Mouse (Mus musculus): ENCODE results near the gene Dda1. TPM values are rescaled to one million over a fixed set of nuclear protein-coding genes. Genes with fewer than 3 reads are reported as not detected.

Gene Dda1
- polyA plus RNA-seq, 1 experiment, result 206 TPM

DNA sequence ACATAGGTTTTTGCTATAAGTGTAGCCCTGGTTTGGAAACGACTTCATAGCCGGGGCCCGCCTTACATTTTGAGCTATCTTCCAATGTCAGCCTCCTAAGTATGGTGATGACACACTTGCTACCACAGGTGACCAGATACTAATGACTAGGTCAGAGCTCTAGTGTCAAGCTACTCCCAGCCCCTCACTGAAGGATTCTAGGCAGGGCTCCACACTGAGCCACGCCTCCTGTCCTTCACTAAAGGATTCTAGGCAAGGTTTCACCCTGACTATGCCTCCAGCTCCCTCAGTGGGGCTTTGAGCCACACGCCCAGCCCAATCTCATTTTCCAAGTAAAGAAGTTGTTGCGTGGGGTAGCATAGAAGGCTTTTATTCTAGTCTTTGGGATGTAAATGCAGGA lies 8.3 kb upstream of the Dda1 start:
- no peak for TF ChIP-seq POLR2A (IDR thresholded peaks at IDR 0.05; ENCODE audit: borderline replicate concordance, extremely low read depth, insufficient read depth, insufficient read length, poor library complexity, severe bottlenecking)
- no peak for TF ChIP-seq CTCF (IDR thresholded peaks at IDR 0.05; ENCODE audit: borderline replicate concordance, extremely low read depth, insufficient read depth, insufficient read length)
- DNase-seq (ENCODE audit: low read depth), result no peak

DNA sequence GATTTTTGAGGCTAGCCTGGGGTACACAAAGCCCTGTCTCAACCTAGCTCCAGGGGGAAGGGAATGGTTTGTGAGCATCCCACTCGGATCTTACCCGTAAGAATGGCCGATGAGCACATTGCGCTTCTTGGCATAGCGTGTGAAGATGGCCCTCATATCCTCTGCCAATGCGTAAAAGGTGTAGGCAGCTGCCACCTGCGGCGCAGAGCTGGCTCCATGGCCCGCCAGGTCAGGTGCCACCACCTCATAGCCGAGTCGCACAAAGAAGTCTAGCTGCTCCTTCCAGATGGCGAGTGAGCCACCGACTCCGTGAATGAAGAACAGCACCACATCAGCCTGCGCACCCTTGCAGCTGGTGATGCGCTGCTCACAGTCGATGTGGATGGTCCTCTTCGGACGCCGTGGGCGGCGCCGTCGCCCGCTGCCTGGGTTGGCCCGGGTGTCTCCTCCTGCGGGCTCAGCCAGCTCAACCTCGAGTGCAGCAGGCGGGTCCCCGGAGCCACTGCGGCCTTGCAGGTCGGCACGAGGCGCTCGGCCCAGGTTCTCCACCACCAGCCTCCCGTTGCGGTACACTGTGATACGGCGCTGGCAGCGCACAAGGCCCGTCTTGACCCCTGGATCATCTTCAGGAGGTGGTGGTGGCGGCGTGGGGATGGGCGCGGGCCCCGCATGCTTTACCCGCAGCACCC lies 7.7 kb upstream of the Dda1 start:
- DNase-seq (ENCODE audit: low read depth), result no peak
- no peak for TF ChIP-seq CTCF (IDR thresholded peaks at IDR 0.05; ENCODE audit: borderline replicate concordance, extremely low read depth, insufficient read depth, insufficient read length)
- TF ChIP-seq POLR2A (IDR thresholded peaks at IDR 0.05; ENCODE audit: borderline replicate concordance, extremely low read depth, insufficient read depth, insufficient read length, poor library complexity, severe bottlenecking), result no peak

- TF ChIP-seq CTCF (IDR thresholded peaks at IDR 0.05; ENCODE audit: borderline replicate concordance, extremely low read depth, insufficient read depth, insufficient read length) (no peak), POLR2A (IDR thresholded peaks at IDR 0.05; ENCODE audit: borderline replicate concordance, extremely low read depth, insufficient read depth, insufficient read length, poor library complexity, severe bottlenecking) (no peak)
These were observed 6.8 kb upstream of the Dda1 start for GRCm38 (mm10) chr8:71462191-71462590.

GRCm38 (mm10) chr8:71462786-71463185 lies 6.2 kb upstream of the Dda1 start:
- DNase-seq (ENCODE audit: low read depth), result peak; percentile 57
- TF ChIP-seq CTCF (IDR thresholded peaks at IDR 0.05; ENCODE audit: borderline replicate concordance, extremely low read depth, insufficient read depth, insufficient read length) (no peak), POLR2A (IDR thresholded peaks at IDR 0.05; ENCODE audit: borderline replicate concordance, extremely low read depth, insufficient read depth, insufficient read length, poor library complexity, severe bottlenecking) (no peak)

More at GRCm38 (mm10) chr8:71462191-71462590, 6.8 kb upstream of the Dda1 start:
- no peak for DNase-seq (ENCODE audit: low read depth)

DNA sequence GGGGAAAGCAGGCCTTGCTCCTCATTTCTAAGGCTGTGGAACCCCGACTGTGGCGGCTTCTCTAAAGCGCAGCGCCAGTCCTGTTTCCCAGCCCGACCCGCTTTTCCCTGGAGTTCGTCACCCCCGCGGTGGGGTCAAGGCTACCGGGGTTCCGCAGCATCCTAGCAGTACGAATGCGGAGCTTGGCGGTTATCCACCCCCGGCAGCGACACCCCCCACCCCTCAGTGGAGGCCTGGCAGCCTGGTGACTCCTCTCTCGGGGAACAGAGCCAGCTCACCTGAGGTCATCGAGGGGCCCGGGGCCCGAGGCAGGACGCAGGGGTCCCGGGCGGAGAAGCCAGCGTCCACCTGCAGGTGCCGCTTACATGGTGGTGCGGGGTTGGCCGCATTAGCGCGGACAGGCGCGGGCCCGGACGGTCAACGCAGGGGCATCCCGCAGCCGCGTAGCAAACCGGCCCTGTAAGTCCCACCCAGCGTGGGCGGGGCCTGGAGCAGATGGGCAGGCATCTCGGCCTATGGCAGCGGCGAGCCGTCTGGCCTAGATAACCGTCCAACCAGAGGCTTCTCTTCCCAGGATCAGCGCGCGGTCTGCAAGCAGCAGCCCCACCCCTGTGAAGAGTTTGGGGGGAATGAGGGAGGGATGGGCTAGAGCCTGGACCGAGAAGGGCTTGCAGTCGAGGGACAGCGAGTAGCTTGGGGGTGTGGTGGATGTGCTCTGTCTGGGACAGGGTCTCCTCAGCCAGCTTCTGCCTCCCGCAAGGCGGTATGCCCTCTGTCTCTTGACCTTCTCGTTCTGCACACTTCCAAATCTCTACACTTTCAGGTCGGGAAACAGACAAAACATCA lies 5.6 kb upstream of the Dda1 start, which contains the start of gene Abhd8:
Gene Abhd8 (minus strand): TSS at position 468 of the 846 bp plus-strand sequence.
- peak; percentile 67; the same call in 1 of the 2 replicates for TF ChIP-seq POLR2A (IDR thresholded peaks at IDR 0.05; ENCODE audit: borderline replicate concordance, extremely low read depth, insufficient read depth, insufficient read length, poor library complexity, severe bottlenecking)
- no peak for TF ChIP-seq CTCF (IDR thresholded peaks at IDR 0.05; ENCODE audit: borderline replicate concordance, extremely low read depth, insufficient read depth, insufficient read length)
- peak; percentile 99 for DNase-seq (ENCODE audit: low read depth)

DNA sequence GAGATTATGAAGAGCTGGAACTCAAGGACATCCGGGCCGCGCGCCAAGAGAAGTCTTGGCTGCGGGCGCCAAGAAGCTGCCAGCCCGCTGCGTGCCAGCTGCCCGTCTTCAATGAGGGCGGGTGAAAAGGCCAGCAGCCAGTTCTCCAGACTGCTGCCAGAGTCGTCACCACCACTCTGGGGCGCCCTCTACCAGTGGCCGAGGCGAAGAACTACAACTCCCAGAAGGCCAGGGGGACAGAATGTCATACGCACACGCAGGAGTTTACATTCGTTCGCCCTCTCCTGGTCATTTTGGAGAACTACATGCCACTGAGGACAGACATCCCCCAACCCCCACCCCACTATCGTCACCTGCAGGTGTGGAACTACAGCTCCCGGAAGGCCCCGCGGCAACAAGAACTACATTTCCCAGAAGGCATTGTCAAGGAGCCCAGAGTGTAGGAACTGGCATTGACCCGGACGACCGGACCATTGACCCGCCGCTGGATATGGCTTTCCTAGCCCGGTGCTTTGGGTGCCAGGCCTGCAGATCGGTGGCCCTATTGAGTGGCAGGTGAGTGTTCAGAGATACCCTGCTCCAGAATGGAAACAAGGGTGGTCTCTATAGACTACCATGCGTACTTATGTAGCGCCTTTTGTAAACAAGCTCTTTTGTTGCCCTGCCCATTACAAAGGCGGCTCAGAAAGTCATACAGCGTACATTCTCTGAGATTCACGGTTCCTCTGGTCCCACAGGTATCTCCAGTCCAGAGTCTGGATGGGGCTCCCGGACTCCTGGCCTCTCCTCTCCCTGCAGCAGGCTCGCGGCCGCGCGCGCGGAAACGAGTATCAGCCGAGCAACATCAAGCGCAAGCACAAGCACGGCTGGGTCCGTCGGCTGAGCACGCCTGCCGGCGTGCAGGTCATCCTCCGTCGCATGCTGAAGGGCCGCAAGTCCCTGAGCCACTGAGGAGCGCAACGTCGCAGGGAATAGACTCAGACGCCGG lies 4.2 kb upstream of the Dda1 start, which contains the start of gene Mrpl34:
Gene Mrpl34 (plus strand): TSS at position 447 of the 988 bp plus-strand sequence.
- peak; percentile 100 for DNase-seq (ENCODE audit: low read depth)
- TF ChIP-seq POLR2A (IDR thresholded peaks at IDR 0.05; ENCODE audit: borderline replicate concordance, extremely low read depth, insufficient read depth, insufficient read length, poor library complexity, severe bottlenecking), result peak; percentile 24; the same call in 1 of the 2 replicates
- TF ChIP-seq CTCF (IDR thresholded peaks at IDR 0.05; ENCODE audit: borderline replicate concordance, extremely low read depth, insufficient read depth, insufficient read length), result peak; percentile 90

DNA sequence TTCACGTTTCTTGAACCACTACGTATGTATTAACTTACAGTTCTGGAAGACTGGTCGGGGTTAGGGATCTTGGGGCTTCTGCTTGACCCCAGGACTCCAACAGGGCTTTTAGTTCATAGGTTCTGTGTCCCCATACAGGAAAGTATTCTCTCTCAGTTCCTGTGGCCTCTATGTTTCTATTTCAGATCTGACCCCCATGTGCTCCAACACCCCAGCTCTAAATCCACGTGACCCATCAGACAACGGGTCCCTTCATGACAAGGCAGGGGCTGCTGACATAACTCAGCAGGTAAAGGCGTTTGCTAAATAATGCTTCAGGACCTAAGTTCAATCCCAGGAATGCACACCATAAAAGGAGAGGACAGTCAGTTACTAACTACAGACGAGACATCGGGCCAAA lies 3.3 kb upstream of the Dda1 start:
- DNase-seq (ENCODE audit: low read depth), result no peak
- TF ChIP-seq CTCF (IDR thresholded peaks at IDR 0.05; ENCODE audit: borderline replicate concordance, extremely low read depth, insufficient read depth, insufficient read length), result no peak
- no peak for TF ChIP-seq POLR2A (IDR thresholded peaks at IDR 0.05; ENCODE audit: borderline replicate concordance, extremely low read depth, insufficient read depth, insufficient read length, poor library complexity, severe bottlenecking)

DNA sequence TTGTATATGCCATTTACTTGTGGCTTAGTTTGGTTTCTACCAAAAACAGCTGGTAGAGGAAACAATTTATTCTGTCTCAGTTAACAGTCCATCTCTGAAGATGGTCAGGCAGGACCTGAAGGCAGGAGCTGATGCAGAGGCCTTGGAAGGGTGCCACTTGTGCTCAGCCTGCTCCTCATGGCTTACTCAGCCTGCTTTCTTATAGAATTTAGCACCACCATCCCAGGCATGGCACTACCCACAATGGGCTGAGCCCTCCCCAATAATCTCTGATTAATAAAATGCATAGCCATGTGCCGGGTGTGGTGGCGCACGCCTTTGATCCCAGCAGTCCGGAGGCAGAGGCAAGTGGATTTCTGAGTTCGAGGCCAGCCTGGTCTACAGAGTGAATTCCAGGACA lies 2.8 kb upstream of the Dda1 start:
- TF ChIP-seq POLR2A (IDR thresholded peaks at IDR 0.05; ENCODE audit: borderline replicate concordance, extremely low read depth, insufficient read depth, insufficient read length, poor library complexity, severe bottlenecking) (no peak), CTCF (IDR thresholded peaks at IDR 0.05; ENCODE audit: borderline replicate concordance, extremely low read depth, insufficient read depth, insufficient read length) (no peak)
- DNase-seq (ENCODE audit: low read depth), result no peak

DNA sequence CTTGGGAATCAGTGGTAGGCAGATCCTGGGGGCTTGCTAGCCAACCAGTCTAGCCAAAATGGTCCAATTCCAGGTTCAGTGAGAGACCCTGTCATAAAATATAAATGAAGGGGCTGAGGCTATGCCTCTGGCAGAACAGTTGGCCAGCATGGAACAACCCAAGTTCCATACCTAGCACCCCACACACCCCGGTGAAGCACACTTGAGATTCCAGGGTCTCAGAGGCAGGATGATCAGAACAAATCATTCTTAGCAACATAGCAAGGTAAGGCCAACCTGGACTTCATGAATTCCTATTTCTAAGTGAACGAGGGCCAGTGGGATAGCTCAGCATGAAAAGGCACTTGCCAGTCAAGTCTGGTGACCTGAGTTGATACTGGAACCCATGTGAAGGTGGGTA lies 1.8 kb upstream of the Dda1 start:
- no peak for DNase-seq (ENCODE audit: low read depth)
- TF ChIP-seq POLR2A (IDR thresholded peaks at IDR 0.05; ENCODE audit: borderline replicate concordance, extremely low read depth, insufficient read depth, insufficient read length, poor library complexity, severe bottlenecking) (no peak), CTCF (IDR thresholded peaks at IDR 0.05; ENCODE audit: borderline replicate concordance, extremely low read depth, insufficient read depth, insufficient read length) (no peak)

GRCm38 (mm10) chr8:71468001-71468400 lies 998 bp upstream of the Dda1 start:
- DNase-seq (ENCODE audit: low read depth), result no peak
- TF ChIP-seq POLR2A (IDR thresholded peaks at IDR 0.05; ENCODE audit: borderline replicate concordance, extremely low read depth, insufficient read depth, insufficient read length, poor library complexity, severe bottlenecking), result no peak
- TF ChIP-seq CTCF (IDR thresholded peaks at IDR 0.05; ENCODE audit: borderline replicate concordance, extremely low read depth, insufficient read depth, insufficient read length), result no peak

All from brain, embryonic 14.5 days (tissue).